Mouse (Mus musculus): ENCODE results near the gene Tmem200b.

DNA sequence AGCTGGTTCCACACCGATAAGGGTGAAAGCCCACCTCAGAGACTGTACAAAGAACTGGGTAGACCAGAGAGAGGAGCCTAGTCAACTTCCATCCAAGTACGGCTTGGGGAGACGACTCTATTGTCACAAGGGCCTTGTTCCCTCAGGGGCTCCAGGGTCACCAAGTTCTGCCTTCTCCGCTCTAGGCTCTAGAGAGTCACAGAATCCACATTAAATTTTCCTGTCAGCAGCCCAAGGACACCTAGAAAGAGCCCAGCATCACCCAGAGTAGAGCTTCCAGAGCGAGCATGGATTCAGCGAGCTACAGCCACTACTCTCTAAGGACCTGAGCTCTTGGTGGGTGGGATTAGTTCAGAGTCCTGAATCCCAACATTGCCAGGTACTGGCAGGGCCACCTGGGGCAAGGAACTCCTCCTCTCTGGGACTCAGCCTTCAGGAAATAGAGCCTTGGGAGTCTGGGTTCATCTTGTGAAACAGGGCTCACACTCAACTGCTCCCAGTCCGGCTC lies 3.5 kb upstream of the Tmem200b start:
- no peak for TF ChIP-seq POLR2A (IDR thresholded peaks at IDR 0.05; ENCODE audit: low read depth, low read length)
- no peak for TF ChIP-seq CTCF (IDR thresholded peaks at IDR 0.05; ENCODE audit: extremely low read depth, insufficient read length, insufficient replicate concordance, low read depth, low read length)
